Mouse (Mus musculus): Measurements from ENCODE around the gene Cpped1. TPM values are rescaled to one million over a fixed set of nuclear protein-coding genes. Genes with fewer than 3 reads are reported as not detected.
A peak's percentile ranks its signal among the peaks of the same experiment; 100 is the strongest.

Cpped1 gene
- polyA plus RNA-seq, 1 experiment from 2014 or later: 29.0 TPM

DNA sequence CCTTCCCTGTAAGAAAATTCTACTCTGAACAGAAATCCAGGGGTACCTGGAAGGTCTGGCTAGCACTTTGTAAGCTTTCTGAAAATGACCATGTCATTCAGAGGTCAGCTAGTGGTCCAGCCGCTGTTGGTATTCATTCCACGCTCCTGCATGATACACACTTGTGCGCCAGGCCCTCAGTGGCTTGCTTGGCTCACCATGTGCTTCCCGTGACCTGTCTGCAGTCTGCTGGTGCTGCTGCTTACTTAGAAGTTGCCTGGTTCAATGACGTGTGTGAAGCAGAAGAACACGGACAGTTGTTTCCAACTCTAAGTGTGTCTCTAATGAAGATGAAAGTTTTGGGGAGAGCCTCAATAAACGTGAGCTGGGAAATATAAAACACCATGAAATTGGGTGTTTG, 7.2 kb downstream of the Cpped1 start:
- Histone ChIP-seq H3K36me3 (ENCODE audit: control insufficient read depth, insufficient read depth, low read length) (no peaks in the 10 kb centered on the region; the same call in 1 of the 2 replicates), H3K27me3 (replicated peaks; ENCODE audit: control insufficient read depth, insufficient read depth, low read length) (no peaks in the 10 kb centered on the region), H3K27ac (replicated peaks; ENCODE audit: low read depth, low read length) (no peak overlapping the region), H3K4me1 (ENCODE audit: control insufficient read depth, insufficient read depth, low read length) (no peaks in the 10 kb centered on the region), H3K4me3 (ENCODE audit: low read depth, low read length) (no peak overlapping the region), H3K9ac (ENCODE audit: low read depth, low read length) (no peak overlapping the region), H3K9me3 (ENCODE audit: control insufficient read depth, low read length) (no peaks in the 10 kb centered on the region), H3K4me2 (ENCODE audit: low read depth, low read length) (no peak overlapping the region)
- 85% methylated on average over 7 of the region's 7 CpGs for WGBS
- DNase-seq (ENCODE audit: low spot score): no peak
- no peak for ATAC-seq (ENCODE audit: low read depth)

DNA sequence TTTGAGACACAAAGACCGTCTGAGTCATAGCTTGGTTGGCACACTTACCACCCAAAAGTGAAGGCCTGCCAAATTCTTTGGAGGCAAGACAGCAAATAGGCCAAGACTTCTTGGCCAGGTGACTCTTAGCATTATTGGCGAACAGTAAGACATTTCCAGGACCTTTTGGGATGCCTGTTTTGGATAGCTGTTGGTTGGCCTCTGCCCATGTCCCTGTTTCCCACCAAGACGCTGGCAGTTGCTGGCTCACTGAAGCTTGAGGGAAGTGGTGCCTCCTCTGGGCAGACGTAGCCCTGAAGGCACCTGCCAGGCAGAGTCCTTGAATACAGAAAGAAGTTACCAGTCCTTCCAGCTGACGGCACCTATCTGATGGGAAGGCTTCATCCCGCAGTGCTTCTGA, 8.9 kb downstream of the Cpped1 start:
- H3K9ac ChIP-seq (ENCODE audit: low read depth, low read length): no peak overlapping the region
- no peaks in the 10 kb centered on the region for H3K4me1 ChIP-seq (ENCODE audit: control insufficient read depth, insufficient read depth, low read length)
- 89% methylated on average over 6 of the region's 6 CpGs for WGBS
- H3K36me3 ChIP-seq (ENCODE audit: control insufficient read depth, insufficient read depth, low read length): no peaks in the 10 kb centered on the region; the same call in 1 of the 2 replicates
- ATAC-seq (ENCODE audit: low read depth) (no peak), DNase-seq (ENCODE audit: low spot score) (no peak)
- H3K27me3 ChIP-seq (replicated peaks; ENCODE audit: control insufficient read depth, insufficient read depth, low read length): no peaks in the 10 kb centered on the region
- no peak overlapping the region for H3K27ac ChIP-seq (replicated peaks; ENCODE audit: low read depth, low read length)
- H3K4me3 ChIP-seq (ENCODE audit: low read depth, low read length): no peak overlapping the region
- no peaks in the 10 kb centered on the region for H3K9me3 ChIP-seq (ENCODE audit: control insufficient read depth, low read length)
- H3K4me2 ChIP-seq (ENCODE audit: low read depth, low read length): no peak overlapping the region

DNA sequence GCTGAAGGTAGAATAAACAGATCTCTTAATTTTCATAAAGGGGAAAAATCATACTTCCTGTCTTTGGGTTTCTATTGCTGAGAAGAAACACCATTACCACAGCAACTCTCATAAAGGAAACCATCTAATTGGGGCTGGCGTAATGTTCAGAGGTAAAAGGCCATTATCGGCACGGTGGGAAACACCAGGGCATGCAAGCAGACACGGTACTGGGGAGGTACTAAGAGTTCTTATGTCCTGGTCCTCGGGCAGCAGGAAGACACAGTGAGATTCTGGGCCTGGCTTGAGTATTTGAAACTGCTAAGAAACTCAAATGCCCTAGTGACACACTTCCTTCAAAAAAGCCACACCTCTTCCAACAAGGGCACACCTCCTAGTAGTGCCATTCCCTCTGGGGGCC, 12.8 kb downstream of the Cpped1 start:
- Histone ChIP-seq H3K27me3 (replicated peaks; ENCODE audit: control insufficient read depth, insufficient read depth, low read length) (no peaks in the 10 kb centered on the region), H3K27ac (replicated peaks; ENCODE audit: low read depth, low read length) (no peak overlapping the region), H3K4me2 (ENCODE audit: low read depth, low read length) (no peak overlapping the region), H3K9ac (ENCODE audit: low read depth, low read length) (no peak overlapping the region), H3K9me3 (ENCODE audit: control insufficient read depth, low read length) (no peaks in the 10 kb centered on the region), H3K36me3 (ENCODE audit: control insufficient read depth, insufficient read depth, low read length) (no peaks in the 10 kb centered on the region), H3K4me3 (ENCODE audit: low read depth, low read length) (no peak overlapping the region), H3K4me1 (ENCODE audit: control insufficient read depth, insufficient read depth, low read length) (no peaks in the 10 kb centered on the region)
- no peak for ATAC-seq (ENCODE audit: low read depth)
- WGBS: 77% methylated on average over 5 of the region's 5 CpGs
- DNase-seq (ENCODE audit: low spot score): no peak

DNA sequence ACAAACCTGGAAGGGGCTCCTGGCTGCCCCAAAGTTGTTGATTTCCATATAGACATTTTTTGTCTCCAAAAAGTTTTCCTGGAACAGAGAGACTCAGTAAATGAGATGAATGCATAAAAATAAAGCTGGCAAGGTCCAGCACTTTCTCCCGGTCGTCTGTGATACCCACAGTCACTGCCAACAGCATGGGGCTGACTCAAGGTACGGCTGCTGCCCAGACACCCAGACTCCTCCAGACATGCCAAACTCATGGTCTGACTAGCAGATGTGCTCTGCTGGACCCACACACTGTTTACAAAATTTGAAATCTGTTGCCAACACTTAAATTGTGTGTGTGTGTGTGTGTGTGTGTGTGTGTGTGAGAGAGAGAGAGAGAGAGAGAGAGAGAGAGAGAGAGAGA, 14.4 kb downstream of the Cpped1 start:
- Histone ChIP-seq H3K4me2 (ENCODE audit: low read depth, low read length) (no peak overlapping the region), H3K27ac (replicated peaks; ENCODE audit: low read depth, low read length) (no peak overlapping the region), H3K4me1 (ENCODE audit: control insufficient read depth, insufficient read depth, low read length) (no peaks in the 10 kb centered on the region), H3K9me3 (ENCODE audit: control insufficient read depth, low read length) (no peaks in the 10 kb centered on the region), H3K36me3 (ENCODE audit: control insufficient read depth, insufficient read depth, low read length) (no peaks in the 10 kb centered on the region), H3K4me3 (ENCODE audit: low read depth, low read length) (no peak overlapping the region), H3K27me3 (replicated peaks; ENCODE audit: control insufficient read depth, insufficient read depth, low read length) (no peaks in the 10 kb centered on the region), H3K9ac (ENCODE audit: low read depth, low read length) (no peak overlapping the region)
- WGBS: 74% methylated on average over 3 of the region's 3 CpGs
- ATAC-seq (ENCODE audit: low read depth): no peak
- no peak for DNase-seq (ENCODE audit: low spot score)

DNA sequence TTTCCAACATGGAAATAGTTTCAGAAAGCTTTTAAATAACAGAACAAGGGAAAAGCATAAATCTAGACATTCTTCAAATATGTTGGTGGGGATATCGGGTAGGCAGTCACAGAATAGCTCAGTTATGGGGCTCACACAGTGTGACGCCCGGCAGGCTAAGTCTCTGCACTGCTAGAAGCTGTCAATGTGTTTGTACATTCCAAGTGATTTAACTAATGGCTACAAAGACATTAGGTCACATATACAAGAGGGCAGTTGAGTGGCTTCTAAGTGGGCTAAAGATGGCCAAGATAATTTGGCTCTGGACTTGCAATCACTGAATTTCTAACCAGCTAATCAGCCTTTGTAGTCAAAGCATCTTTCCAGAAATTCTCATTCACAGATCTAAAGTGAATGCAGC, 19.1 kb downstream of the Cpped1 start:
- Histone ChIP-seq H3K9me3 (ENCODE audit: control insufficient read depth, low read length) (no peaks in the 10 kb centered on the region), H3K36me3 (ENCODE audit: control insufficient read depth, insufficient read depth, low read length) (peaks cover 24% of the 10 kb centered on the region), H3K27me3 (replicated peaks; ENCODE audit: control insufficient read depth, insufficient read depth, low read length) (no peaks in the 10 kb centered on the region), H3K4me2 (ENCODE audit: low read depth, low read length) (no peak overlapping the region), H3K4me1 (ENCODE audit: control insufficient read depth, insufficient read depth, low read length) (no peaks in the 10 kb centered on the region), H3K4me3 (ENCODE audit: low read depth, low read length) (no peak overlapping the region), H3K27ac (replicated peaks; ENCODE audit: low read depth, low read length) (no peak overlapping the region), H3K9ac (ENCODE audit: low read depth, low read length) (no peak overlapping the region)
- DNase-seq (ENCODE audit: low spot score): no peak
- no peak for ATAC-seq (ENCODE audit: low read depth)
- WGBS: 71% methylated on average over 3 of the region's 3 CpGs

DNA sequence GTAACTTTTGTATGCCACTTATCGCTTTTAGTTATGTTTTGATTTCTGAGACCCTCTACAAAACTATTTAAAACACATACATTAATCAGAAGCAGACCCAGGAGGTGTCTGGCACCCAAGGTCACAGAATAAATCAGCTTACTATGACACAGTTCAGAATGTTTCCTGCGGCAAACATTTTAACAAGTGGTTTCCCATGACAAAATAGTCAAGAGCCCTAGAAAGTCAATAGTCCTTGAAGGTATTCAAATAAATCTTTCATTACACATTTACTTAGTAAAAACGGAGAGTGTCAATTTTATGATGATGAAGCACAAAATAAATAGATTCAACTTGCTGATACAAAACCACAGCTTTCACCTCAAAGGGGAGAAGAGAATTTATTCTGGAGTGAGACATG, 19.5 kb downstream of the Cpped1 start:
- ATAC-seq (ENCODE audit: low read depth): no peak
- WGBS: 63% methylated on average over 3 of the region's 3 CpGs
- Histone ChIP-seq H3K4me2 (ENCODE audit: low read depth, low read length) (no peak overlapping the region), H3K9ac (ENCODE audit: low read depth, low read length) (no peak overlapping the region), H3K9me3 (ENCODE audit: control insufficient read depth, low read length) (no peaks in the 10 kb centered on the region), H3K27me3 (replicated peaks; ENCODE audit: control insufficient read depth, insufficient read depth, low read length) (no peaks in the 10 kb centered on the region), H3K4me1 (ENCODE audit: control insufficient read depth, insufficient read depth, low read length) (no peaks in the 10 kb centered on the region), H3K4me3 (ENCODE audit: low read depth, low read length) (no peak overlapping the region), H3K27ac (replicated peaks; ENCODE audit: low read depth, low read length) (no peak overlapping the region), H3K36me3 (ENCODE audit: control insufficient read depth, insufficient read depth, low read length) (peaks cover 24% of the 10 kb centered on the region)
- no peak for DNase-seq (ENCODE audit: low spot score)

DNA sequence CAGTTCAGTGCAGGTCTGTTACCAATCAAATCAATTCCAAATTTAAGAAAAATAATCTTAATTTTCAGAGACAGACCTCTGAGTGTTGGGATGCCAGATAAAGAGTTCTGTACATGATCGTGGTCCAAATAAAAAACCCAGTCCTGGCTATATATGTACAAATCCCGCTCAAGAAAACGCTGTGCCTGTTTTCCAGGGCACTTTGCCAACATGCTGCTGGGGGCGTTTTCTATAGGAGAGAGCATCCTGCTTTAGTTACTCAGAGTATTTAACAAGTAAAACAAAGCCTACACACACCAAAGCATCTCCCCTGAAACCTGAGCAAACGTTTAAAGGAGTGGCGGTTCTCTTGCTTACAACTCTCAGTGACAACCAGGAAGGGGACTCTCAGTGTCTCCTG, 27.4 kb downstream of the Cpped1 start:
- DNase-seq (ENCODE audit: low spot score) (peak; percentile 72), ATAC-seq (ENCODE audit: low read depth) (0 out of 2 replicates have a peak, but pooled peaks have one; percentile 22)
- H3K9ac ChIP-seq (ENCODE audit: low read depth, low read length): no peak overlapping the region
- H3K27me3 ChIP-seq (replicated peaks; ENCODE audit: control insufficient read depth, insufficient read depth, low read length): no peaks in the 10 kb centered on the region
- 0 out of 2 replicates have a peak overlapping the region, but pooled peaks have one; percentile 15 for H3K27ac ChIP-seq (replicated peaks; ENCODE audit: low read depth, low read length)
- H3K4me3 ChIP-seq (ENCODE audit: low read depth, low read length): no peak overlapping the region
- peaks cover 24% of the 10 kb centered on the region for H3K36me3 ChIP-seq (ENCODE audit: control insufficient read depth, insufficient read depth, low read length)
- no peak overlapping the region for H3K4me2 ChIP-seq (ENCODE audit: low read depth, low read length)
- no peaks in the 10 kb centered on the region for H3K4me1 ChIP-seq (ENCODE audit: control insufficient read depth, insufficient read depth, low read length)
- H3K9me3 ChIP-seq (ENCODE audit: control insufficient read depth, low read length): no peaks in the 10 kb centered on the region
- 41% methylated on average over 6 of the region's 6 CpGs for WGBS

DNA sequence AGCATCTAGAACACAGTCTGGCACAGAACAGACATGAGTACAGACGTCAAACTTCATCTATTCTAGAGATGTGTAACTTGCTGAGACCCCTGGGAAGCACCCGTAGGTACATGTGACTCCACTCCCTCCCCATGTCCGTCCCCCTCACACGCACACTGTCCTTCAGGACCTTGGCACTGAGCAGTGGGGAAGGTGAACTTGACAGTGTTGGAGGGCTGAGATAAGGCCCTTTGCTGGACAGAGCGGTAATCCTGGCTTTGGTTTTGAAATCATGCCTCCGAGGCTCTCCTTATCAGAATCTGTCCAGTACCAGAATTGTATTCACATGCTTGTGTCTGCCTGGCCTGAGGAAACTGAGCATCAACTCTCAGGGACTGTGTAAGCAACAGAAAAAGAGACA, 28.8 kb downstream of the Cpped1 start:
- ATAC-seq (ENCODE audit: low read depth): no peak
- no peaks in the 10 kb centered on the region for H3K27me3 ChIP-seq (replicated peaks; ENCODE audit: control insufficient read depth, insufficient read depth, low read length)
- WGBS: 86% methylated on average over 6 of the region's 6 CpGs
- H3K4me1 ChIP-seq (ENCODE audit: control insufficient read depth, insufficient read depth, low read length): no peaks in the 10 kb centered on the region
- H3K36me3 ChIP-seq (ENCODE audit: control insufficient read depth, insufficient read depth, low read length): peaks cover 11% of the 10 kb centered on the region; the same call in 1 of the 2 replicates
- DNase-seq (ENCODE audit: low spot score): no peak
- H3K4me3 ChIP-seq (ENCODE audit: low read depth, low read length): no peak overlapping the region
- H3K4me2 ChIP-seq (ENCODE audit: low read depth, low read length): no peak overlapping the region
- no peak overlapping the region for H3K27ac ChIP-seq (replicated peaks; ENCODE audit: low read depth, low read length)
- no peak overlapping the region for H3K9ac ChIP-seq (ENCODE audit: low read depth, low read length)
- H3K9me3 ChIP-seq (ENCODE audit: control insufficient read depth, low read length): no peaks in the 10 kb centered on the region

DNA sequence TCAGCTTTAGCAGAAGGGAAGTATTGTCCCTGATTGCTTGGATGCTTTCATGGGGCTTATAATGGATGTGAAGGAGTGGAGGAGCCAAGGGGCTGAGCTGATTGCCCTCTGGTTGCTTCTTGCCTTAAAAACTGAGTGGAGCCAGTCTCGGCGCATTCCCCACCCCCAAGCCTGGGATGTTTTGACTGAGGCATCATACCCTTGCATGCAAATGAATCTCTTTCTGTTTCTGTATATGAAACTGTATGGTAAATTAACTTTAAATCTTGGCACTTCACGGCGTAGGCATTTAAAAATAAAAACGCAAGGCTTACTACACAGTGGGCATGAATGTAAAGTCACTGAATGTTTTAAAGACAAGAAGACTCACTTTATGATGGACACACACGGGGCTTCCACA, 30.0 kb downstream of the Cpped1 start:
- Histone ChIP-seq H3K27me3 (replicated peaks; ENCODE audit: control insufficient read depth, insufficient read depth, low read length) (no peaks in the 10 kb centered on the region), H3K9ac (ENCODE audit: low read depth, low read length) (no peak overlapping the region), H3K4me1 (ENCODE audit: control insufficient read depth, insufficient read depth, low read length) (no peaks in the 10 kb centered on the region), H3K9me3 (ENCODE audit: control insufficient read depth, low read length) (no peaks in the 10 kb centered on the region), H3K4me2 (ENCODE audit: low read depth, low read length) (no peak overlapping the region), H3K27ac (replicated peaks; ENCODE audit: low read depth, low read length) (no peak overlapping the region), H3K36me3 (ENCODE audit: control insufficient read depth, insufficient read depth, low read length) (peaks cover 6% of the 10 kb centered on the region; the same call in 1 of the 2 replicates), H3K4me3 (ENCODE audit: low read depth, low read length) (no peak overlapping the region)
- ATAC-seq (ENCODE audit: low read depth) (no peak), DNase-seq (ENCODE audit: low spot score) (no peak)
- 81% methylated on average over 6 of the region's 6 CpGs for WGBS
